8 mouse cellular contexts compared by ENCODE assay signal in genomic region chr5:44226521-44227461, GRCm38 (mm10). TPM values are rescaled to one million over a fixed set of nuclear protein-coding genes. Genes with fewer than 3 reads are reported as not detected.
A peak's percentile ranks its signal among the peaks of the same experiment; 100 is the strongest.
DNase-seq lines count a peak whose midpoint lies in the region; ATAC-seq and TF ChIP-seq lines count a peak whose summit lies in the region.

Gene Tapt1, minus strand, starts transcription at chr5:44226626.

- peaks cover 26% of the 10 kb centered on the region; the same call in 1 of the 2 replicates for H3K79me2 ChIP-seq in macrophage (ENCODE audit: inconsistent target)

- peak within 1 kb of the TSS; percentile 89 for H3K4me2 ChIP-seq in hindbrain, embryonic 16.5 days (ENCODE audit: low read length)

- peak; percentile 76 for DNase-seq in T-cell, adult 2 months (ENCODE audit: low spot score)
- DNase-seq in cerebellum, postnatal 4 days (ENCODE audit: low spot score in 2 of 2) = peak; percentile 67 to 85
- DNase-seq in gastrocnemius, adult 2 months = peak; percentile 97
- DNase-seq in left cerebral cortex, adult 18-20 months (ENCODE audit: low spot score in 2 of 2) = peak; percentile 83 to 89
- peak; percentile 76 for DNase-seq in retina, postnatal 7 days (ENCODE audit: low read depth, low spot score)
- DNase-seq in urinary bladder, adult 2 months (ENCODE audit: low spot score) = peak; percentile 90

- peak within 1 kb of the TSS; percentile 97 for H3K9ac ChIP-seq in hindbrain, embryonic 16.5 days (ENCODE audit: low read depth, low read length)

- ATAC-seq in hindbrain, embryonic 16.5 days = peak; percentile 97

- H3K4me3 ChIP-seq in gastrocnemius, adult 2 months = peak within 1 kb of the TSS; percentile 88
- peak within 1 kb of the TSS; percentile 86 for H3K4me3 ChIP-seq in hindbrain, embryonic 16.5 days (ENCODE audit: low read length)
- peak within 1 kb of the TSS; percentile 87 for H3K4me3 ChIP-seq in macrophage (ENCODE audit: inconsistent target)

- intact Hi-C loops in gastrocnemius, adult 2 months (cut with DNase I) = no loop called here

- peak within 1 kb of the TSS; percentile 95 for H3K27ac ChIP-seq in gastrocnemius, adult 2 months
- H3K27ac ChIP-seq in hindbrain, embryonic 16.5 days (ENCODE audit: low read depth, low read length) = peak within 1 kb of the TSS; percentile 96
- peak within 1 kb of the TSS; percentile 37 for H3K27ac ChIP-seq in macrophage

- WGBS in hindbrain, embryonic 16.5 days = under 1% methylated on average over 89 of the region's 121 CpGs
- under 1% methylated on average over 91 of the region's 121 CpGs for WGBS in macrophage (ENCODE audit: missing documents)

- no peaks in the 10 kb centered on the region for H3K27me3 ChIP-seq in hindbrain, embryonic 16.5 days (replicated peaks; ENCODE audit: control insufficient read depth, insufficient read depth, low read length)

- H3K4me1 ChIP-seq in hindbrain, embryonic 16.5 days (ENCODE audit: control insufficient read depth, insufficient read depth, low read depth, low read length) = peaks cover 21% of the 10 kb centered on the region

- H3K9me3 ChIP-seq in hindbrain, embryonic 16.5 days (ENCODE audit: control insufficient read depth, low read length) = no peaks in the 10 kb centered on the region

- no peaks in the 10 kb centered on the region for H3K36me3 ChIP-seq in hindbrain, embryonic 16.5 days (ENCODE audit: control insufficient read depth, insufficient read depth, low read length)
- no peaks in the 10 kb centered on the region for H3K36me3 ChIP-seq in macrophage (ENCODE audit: inconsistent target)

- TF ChIP-seq CTCF in gastrocnemius, adult 2 months (IDR thresholded peaks at IDR 0.05) = no peak

RNA-seq across cellular contexts. Expression of gene Tapt1, which starts in this region (rescaled TPM):
- 10 to 100 TPM; 41.2 to 43.0 TPM for total RNA-seq in gastrocnemius, adult 2 months (2021)
- polyA plus RNA-seq in hindbrain, embryonic 16.5 days (2015; fragmentation: Nextera tagmentation; extraction: Ambion mirVana) = 28.5 and 29.5 TPM in 2 replicates
- 10 to 100 TPM; 46.9 to 50.3 TPM for total RNA-seq in left cerebral cortex, adult 18-20 months (2021)
- 10 to 100 TPM; 26.6 to 64.4 (median 47.6) TPM for total RNA-seq in macrophage (2018; cell fraction: chromatin; rRNA removed)
- total RNA-seq in macrophage (2018; cell fraction: cytosol; rRNA removed) = 10 to 100 TPM; 14.7 to 21.1 (median 17.2) TPM
- 10 to 100 TPM; 20.0 to 54.3 (median 34.3) TPM for total RNA-seq in macrophage (2018; cell fraction: nucleus; rRNA removed)
- polyA plus RNA-seq in macrophage (2018) = 13.4 to 19.0 TPM (median 14.0 TPM) in 3 replicates
- polyA plus RNA-seq in urinary bladder, adult 2 months (2012; rRNA removed) = 43.2 and 49.3 TPM in 2 replicates

Comparison
In these comparisons a context has a peak if more than half of its experiments do, and no peak if none do; other contexts are left out.
1. Peak in every context shown above with its lines: DNase-seq, ATAC-seq, H3K4me3 ChIP-seq and H3K27ac ChIP-seq.
2. H3K27ac ChIP-seq: peak in every context shown above with its lines; median percentile 96 in hindbrain, embryonic 16.5 days; 95 in gastrocnemius, adult 2 months; 37 in macrophage.